Mouse (Mus musculus): ENCODE results near the gene Fads3.

DNA sequence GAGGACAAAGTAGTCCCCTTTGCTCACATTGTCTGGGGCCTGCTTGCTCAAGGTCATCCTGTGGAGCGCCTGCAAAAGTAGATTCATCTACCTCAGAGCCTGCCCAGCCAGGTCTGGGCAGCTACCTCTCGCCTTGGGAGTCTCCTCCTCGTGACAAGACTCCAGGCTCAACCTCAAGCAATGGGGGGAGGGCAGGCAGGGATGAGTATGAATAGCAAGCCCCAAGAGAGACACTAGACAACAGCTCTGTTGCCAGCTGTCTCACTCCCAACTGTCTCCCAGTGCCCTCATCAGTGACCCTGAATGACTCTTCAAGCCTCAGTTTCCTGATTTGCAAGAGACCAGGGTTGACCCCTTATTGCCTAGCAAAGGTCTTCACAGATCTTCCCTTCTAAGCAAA is 28.0 kb upstream of the Fads3 start:
- TF ChIP-seq CTCF (IDR thresholded peaks at IDR 0.05; ENCODE audit: low read depth, low read length) (no peak), POLR2A (IDR thresholded peaks at IDR 0.05; ENCODE audit: borderline replicate concordance, low read depth, low read length) (no peak)

Measured in bone marrow macrophage, adult 2 months (primary cell).